Mouse (Mus musculus) large intestine, adult 2 months (tissue): ENCODE data around the gene Pcyox1. TPM values are rescaled to one million over a fixed set of nuclear protein-coding genes. Genes with fewer than 3 reads are reported as not detected.
"Not testable (repeated sequence)": the region's sequence is repeated elsewhere in the genome, so short reads cannot be mapped to it uniquely, and the experiment has no call there.

Experiments used
- DNase-seq: peaks from one replicate; pipeline ENCODE4 v3.0.0-alpha.2; 2012; ENCODE audit warnings: low read depth, low spot score
- WGBS: fragments of 180-500 bp; shearing (Covaris S2); methylation state at CpG from one replicate; pipeline ENCODE4 v1.1.7; 2018; 5-methylcytosine and 5-hydroxymethylcytosine counted together
- polyA plus RNA-seq: library from polyadenylated mRNA; depleted of rRNA; stranded (reverse); fragments of >200 nt; gene quantifications from 2 replicates; pipeline ENCODE4 v1.2.3, GENCODE M21; 2012

Pcyox1 gene
- polyA plus RNA-seq, 1 experiment, result 19.3 TPM

DNA sequence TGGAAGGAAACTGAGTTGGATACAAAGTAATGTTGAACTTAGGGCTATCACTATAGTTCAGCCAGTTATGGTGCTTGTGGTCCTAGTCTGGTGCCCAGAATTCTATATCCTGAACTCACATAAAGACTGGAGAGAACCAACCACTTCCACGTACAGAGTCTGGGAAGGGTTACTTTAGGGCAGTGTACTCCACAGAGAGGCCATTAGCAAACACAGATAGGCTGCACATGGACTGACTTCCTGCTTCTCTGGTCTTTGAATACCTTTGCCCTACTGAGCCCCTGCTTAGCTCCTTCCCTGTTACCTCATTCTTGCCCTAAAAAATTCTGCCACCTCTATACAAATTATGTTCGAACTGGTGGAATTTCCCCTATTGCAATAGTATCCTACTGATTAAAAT, 3.0 kb upstream of the Pcyox1 start:
- WGBS, result 38% methylated on average over 2 of the region's 2 CpGs
- no peak for DNase-seq

GRCm38 (mm10) chr6:86398986-86399385, 2.0 kb upstream of the Pcyox1 start:
- WGBS, result 81% methylated on average over 2 of the region's 2 CpGs
- no peak for DNase-seq

DNA sequence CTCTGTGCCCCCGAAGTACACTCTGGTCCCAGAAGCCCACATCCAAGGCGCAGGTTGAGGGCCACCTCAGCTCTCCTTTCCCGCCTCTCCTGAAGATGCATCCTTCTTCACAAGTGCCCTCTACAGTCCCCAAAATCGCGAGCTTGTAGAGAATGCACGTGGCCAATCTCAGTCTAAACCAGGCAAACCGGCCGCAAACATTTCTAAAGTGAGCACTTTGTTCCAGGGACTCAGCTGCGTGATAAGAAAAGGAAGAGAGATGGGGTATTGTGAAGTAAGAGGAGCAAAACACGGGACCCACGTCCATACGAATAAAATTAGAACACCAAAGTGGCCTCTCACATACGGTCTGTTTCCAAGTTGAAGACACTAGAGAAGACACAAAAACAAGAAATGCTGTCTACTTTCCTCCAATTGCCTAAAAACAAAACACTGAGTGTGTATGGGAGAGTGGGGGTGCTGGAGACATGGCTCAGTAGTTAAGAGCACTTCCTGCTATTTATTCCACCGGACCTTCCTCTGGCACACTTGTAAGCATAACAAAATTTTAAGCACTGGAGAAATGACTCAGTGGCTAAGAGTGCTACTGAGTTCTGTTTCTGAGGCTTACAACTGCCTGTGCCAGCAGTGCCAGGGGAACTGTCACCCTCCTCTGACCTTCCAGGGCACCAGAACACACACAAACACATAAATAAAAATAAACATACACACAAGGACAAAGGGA, 465 bp upstream of the Pcyox1 start:
- DNase-seq, result no peak
- WGBS, result under 1% methylated on average over 14 of the region's 14 CpGs

DNA sequence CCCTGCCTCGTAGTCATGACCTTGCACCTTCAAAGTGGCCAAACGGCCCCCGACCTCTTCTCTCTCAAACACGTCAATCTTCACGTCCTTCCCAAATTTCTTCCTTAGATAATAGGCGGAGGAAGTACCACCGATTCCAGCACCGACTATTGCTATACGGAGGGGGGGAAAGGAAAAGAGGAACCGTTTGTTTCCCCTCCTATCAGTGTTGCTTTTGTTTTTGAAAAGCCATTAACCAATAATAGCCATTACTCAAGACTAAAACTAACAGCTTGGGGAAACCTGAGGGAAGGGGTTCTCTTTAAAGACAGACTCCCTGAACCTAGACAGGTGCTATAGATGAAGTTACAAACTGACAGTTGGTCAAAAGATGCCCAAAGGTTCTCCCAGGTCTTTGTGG, 985 bp downstream of the Pcyox1 start:
- 27% methylated on average over 10 of the region's 10 CpGs for WGBS
- no peak for DNase-seq

- 92% methylated on average over 9 of the region's 9 CpGs for WGBS
- no peak for DNase-seq
These were observed 1.9 kb downstream of the Pcyox1 start for GRCm38 (mm10) chr6:86395021-86395420.

- 82% methylated on average over 17 of the region's 17 CpGs for WGBS
- no peak for DNase-seq
These were observed 2.8 kb downstream of the Pcyox1 start for GRCm38 (mm10) chr6:86394078-86394720.

- 96% methylated on average over 1 of the region's 1 CpGs for WGBS
- no peak for DNase-seq
These were observed 3.8 kb downstream of the Pcyox1 start for GRCm38 (mm10) chr6:86393187-86393586.

DNA sequence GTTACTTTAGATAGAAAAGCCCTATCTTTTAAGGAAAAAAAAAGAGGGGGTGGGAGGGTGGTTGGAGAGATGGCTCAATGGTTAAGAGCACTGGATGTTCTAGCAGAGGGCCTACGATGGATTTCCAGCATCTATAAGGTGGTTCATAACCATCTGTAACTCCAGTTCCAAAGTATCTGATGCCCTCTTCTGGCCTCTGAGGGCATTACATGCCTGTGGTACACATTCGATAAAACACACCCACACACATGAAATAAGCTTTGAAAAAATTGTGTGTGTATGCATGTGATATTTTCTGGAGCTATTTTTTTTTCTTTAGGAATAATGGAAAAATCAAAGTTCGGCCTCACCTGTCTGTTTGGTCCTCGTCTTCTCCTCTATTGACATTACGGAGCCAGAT, 5.6 kb downstream of the Pcyox1 start:
- WGBS, result 91% methylated on average over 5 of the region's 5 CpGs
- no peak for DNase-seq

GRCm38 (mm10) chr6:86388461-86388860, 8.5 kb downstream of the Pcyox1 start:
- WGBS, result 83% methylated on average over 18 of the region's 18 CpGs
- no peak for DNase-seq

- no peak for DNase-seq
- 90% methylated on average over 12 of the region's 12 CpGs for WGBS
These were observed 9.6 kb downstream of the Pcyox1 start for GRCm38 (mm10) chr6:86387313-86387712.

DNA sequence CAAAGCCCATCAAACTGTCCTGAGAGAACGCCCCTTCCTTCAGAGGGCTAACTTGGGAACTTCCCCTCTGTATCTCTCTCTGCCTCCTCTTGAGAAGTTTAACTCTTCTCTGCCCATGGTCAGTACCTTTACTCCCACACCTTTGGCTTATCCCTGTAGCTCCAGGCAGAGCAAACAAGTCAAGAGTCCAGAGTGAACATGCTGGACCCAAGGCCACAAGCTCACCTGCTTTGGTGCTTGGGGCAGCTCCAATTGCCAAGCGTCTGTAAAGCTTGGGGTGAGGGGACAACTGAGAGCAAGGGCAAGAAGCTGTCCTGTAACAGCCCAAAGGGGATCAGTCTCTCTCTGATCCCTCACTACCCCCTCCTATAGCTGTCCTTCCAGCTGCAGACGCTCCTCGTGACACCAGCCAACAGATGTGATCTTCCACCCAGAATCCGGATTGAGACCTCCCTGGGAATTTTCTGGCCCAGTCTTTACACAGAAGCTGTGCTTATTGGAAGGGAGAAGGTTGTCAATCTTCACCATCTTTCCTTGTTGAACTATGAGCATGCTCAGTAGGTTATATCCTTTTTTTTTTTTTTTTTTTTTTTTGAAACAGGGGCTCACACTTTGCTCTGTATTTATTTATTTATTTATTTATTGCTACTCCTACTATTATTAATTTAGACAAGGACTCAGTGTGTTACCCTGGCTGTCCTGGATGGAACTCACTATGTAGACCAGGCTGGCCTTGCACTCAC, 11.4 kb downstream of the Pcyox1 start:
- 86% methylated on average over 5 of the region's 5 CpGs for WGBS
- no peak for DNase-seq

DNA sequence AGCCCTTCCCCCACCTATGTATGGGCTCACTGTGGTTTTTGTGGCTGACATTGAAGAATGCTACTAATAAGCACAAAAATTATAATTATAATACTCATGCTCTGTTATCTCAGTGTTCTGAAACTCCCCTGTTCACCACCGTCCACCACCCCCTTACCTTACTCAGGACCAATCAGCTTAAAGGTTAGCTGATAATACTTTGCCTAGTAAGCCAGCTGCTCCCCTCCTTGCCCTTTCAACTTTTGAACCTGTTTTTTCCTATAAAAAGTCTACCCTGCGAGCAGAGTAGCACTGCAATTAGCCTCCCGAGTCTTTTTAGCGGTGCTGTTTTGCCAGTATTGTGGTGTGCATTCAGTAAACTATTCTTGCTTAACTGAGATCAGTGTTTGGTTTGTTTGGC, 12.3 kb downstream of the Pcyox1 start:
- 59% methylated on average over 4 of the region's 4 CpGs for WGBS

DNA sequence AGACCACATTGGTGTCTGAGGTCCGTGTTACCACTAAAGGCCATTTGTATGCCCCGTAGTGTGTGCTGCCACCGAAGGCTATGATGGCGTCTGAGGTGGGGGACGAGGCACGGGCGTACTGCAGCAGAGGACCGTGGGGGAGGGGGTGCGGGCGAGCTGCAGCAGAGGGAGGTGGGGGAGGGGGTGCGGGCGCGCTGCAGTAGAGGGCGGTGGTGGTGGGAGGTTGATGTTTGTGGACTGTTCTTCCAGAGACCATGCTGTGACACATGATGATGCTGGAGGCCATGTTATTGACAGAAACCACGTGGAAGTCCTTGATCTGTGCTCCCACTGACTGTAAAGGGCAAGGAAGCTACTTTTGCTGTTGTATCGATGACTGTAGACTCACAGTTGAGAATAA, 13.6 kb downstream of the Pcyox1 start:
- DNase-seq, result no peak
- 58% methylated on average over 16 of the region's 16 CpGs for WGBS

More for the DNA sequence above, 12.3 kb downstream of the Pcyox1 start:
- DNase-seq, result no peak

DNA sequence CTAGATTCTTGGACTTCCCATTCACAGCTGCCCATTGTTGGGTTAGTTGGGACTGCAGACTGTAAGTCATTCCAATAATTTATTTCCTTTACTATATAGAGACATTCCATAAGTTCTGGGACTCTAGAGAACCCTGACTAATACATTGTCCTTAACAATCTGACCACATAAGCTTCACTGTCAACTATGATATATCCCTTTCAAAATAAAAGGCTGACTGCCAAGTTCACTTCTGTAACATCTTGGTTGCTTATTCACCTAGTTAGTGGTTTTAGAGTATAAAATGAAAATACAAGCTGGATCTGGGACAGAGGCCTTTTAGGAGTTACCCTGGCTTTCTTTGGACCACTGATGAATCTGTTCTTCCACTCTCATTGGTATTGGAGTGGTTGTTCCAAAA, 14.4 kb downstream of the Pcyox1 start:
- DNase-seq, result no peak

- 71% methylated on average over 8 of the region's 8 CpGs for WGBS
- not testable (repeated sequence) for DNase-seq
These were observed 16.8 kb downstream of the Pcyox1 start for GRCm38 (mm10) chr6:86380112-86380511.

GRCm38 (mm10) chr6:86378341-86378740, 18.6 kb downstream of the Pcyox1 start:
- WGBS, result 82% methylated on average over 3 of the region's 3 CpGs

GRCm38 (mm10) chr6:86373556-86373955, 23.4 kb downstream of the Pcyox1 start:
- DNase-seq, result no peak
- 93% methylated on average over 6 of the region's 6 CpGs for WGBS

More at GRCm38 (mm10) chr6:86378341-86378740, 18.6 kb downstream of the Pcyox1 start:
- no peak for DNase-seq

DNA sequence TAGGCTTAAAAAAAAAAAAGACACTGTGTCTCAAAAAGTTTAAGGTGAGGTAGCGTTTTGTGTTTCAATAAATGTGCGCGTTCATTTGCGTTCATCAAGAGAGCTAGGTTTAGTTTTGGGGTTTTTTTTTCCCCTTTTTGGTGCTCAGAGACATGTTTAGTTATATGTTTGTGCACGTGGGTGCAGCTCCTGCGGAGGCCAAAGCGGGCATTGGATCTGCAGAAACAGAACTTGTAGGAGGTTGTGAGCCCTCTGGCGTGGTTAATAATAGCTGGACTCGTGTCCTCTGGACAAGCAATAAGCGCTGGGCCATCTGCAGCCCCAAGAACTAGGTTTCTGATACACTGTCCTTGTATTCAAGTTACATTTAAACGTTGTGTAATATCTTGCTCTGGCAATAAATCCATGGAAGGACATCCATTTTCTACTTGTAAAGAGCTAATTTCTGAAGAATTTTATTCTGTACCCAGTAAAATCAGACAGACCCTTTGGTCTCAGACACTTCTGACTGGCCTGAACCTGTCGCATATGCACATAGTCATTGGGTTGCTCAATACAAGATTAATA, 24.9 kb downstream of the Pcyox1 start:
- WGBS, result 3% methylated on average over 12 of the region's 12 CpGs
- DNase-seq, result no peak

DNA sequence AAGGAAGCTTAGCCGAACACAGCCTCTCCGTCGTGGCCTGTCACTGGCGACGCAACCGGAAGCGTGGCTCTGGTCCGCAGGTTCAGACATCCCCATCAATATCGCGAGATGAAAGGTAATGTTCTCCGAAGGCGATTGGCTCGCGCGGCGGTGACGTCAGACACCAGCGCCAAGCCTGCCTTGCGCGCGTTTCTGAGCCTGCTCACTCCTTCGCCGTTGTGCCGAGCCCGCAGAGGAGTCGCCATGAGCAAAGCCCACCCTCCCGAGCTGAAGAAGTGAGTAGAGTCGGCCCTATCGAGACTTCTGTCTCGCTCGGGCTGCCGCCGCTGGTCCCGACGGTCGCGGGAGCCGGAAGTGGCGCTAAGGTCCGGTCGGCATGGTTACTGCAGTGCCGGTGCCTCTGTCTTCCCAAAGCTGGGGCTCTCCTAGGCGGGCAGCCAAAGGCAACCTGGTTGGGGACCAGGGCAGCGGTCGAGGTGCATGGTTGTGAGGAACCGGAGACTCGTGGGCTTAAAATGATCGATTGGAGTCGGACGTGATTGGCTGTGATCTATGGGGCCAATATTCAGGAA, 25.5 kb downstream of the Pcyox1 start:
- peak; percentile 81 for DNase-seq
- under 1% methylated on average over 50 of the region's 50 CpGs for WGBS

DNA sequence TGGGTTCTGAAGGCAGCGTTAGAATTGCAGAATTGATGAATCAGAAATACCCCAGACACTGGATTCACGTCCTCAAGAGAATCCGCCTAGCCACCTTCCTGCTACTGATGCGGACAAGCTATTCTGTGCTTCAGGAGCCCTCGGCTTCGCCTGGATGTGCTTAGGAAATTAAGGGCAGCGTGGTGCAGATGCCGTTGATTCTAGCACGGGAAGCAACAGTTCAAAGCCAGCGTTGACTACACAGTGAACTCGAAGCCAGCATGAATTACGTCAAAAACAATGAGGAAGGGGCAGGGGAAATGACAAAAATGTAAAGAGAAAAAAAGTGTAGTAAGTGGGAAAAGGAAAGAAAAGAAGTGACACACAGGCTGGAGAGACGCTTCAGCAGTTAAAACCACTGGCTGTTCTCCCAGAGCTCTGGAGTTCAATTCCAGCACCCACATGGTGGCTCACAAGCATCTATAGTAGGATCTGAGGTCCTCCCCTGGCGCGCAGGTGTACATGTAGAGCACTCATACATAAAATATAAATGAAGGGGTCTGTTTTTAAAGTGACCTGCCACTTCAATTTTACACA, 26.1 kb downstream of the Pcyox1 start, which contains the start of gene Snrpg:
Snrpg (plus strand) TSS at position 541 of the 576 bp plus-strand sequence.
- DNase-seq, result no peak
- 13% methylated on average over 15 of the region's 15 CpGs for WGBS
